Mouse (Mus musculus): ENCODE measurements around the gene Nhsl1. TPM values are rescaled to one million over a fixed set of nuclear protein-coding genes. Genes with fewer than 3 reads are reported as not detected.

The Nhsl1 gene
- total RNA-seq (2015; ENCODE audit: low replicate concordance), result under 0.01 TPM in 1 of 2 replicates, not detected in the other
- not detected in 2 replicates for total RNA-seq (2017; ENCODE audit: low replicate concordance)

- no peak for ATAC-seq (replicated peaks; ENCODE audit: low FRiP score, poor library complexity, severe bottlenecking)
Measured at GRCm38 (mm10) chr10:18318916-18319481, at the start of gene Nhsl1. Gene Nhsl1, plus strand, starts transcription at chr10:18318985.

GRCm38 (mm10) chr10:18276090-18276734, 42.6 kb upstream of the Nhsl1 start:
- ATAC-seq (replicated peaks; ENCODE audit: low FRiP score, poor library complexity, severe bottlenecking), result no peak

GRCm38 (mm10) chr10:18283991-18284390, 34.8 kb upstream of the Nhsl1 start:
- no peak for ATAC-seq (replicated peaks; ENCODE audit: low FRiP score, poor library complexity, severe bottlenecking)

- no peak for ATAC-seq (replicated peaks; ENCODE audit: low FRiP score, poor library complexity, severe bottlenecking)
Measured at GRCm38 (mm10) chr10:18289512-18289911, 29.3 kb upstream of the Nhsl1 start.

- no peak for ATAC-seq (replicated peaks; ENCODE audit: low FRiP score, poor library complexity, severe bottlenecking)
Measured at GRCm38 (mm10) chr10:18305106-18305505, 13.7 kb upstream of the Nhsl1 start.

GRCm38 (mm10) chr10:18315071-18315470, 3.7 kb upstream of the Nhsl1 start:
- no peak for ATAC-seq (replicated peaks; ENCODE audit: low FRiP score, poor library complexity, severe bottlenecking)

- ATAC-seq (replicated peaks; ENCODE audit: low FRiP score, poor library complexity, severe bottlenecking), result no peak
Measured at GRCm38 (mm10) chr10:18317521-18317920, 1.3 kb upstream of the Nhsl1 start.

- no peak for ATAC-seq (replicated peaks; ENCODE audit: low FRiP score, poor library complexity, severe bottlenecking)
Measured at GRCm38 (mm10) chr10:18317961-18318915, 547 bp upstream of the Nhsl1 start.

GRCm38 (mm10) chr10:18319691-18320090, 906 bp downstream of the Nhsl1 start:
- no peak for ATAC-seq (replicated peaks; ENCODE audit: low FRiP score, poor library complexity, severe bottlenecking)

- ATAC-seq (replicated peaks; ENCODE audit: low FRiP score, poor library complexity, severe bottlenecking), result no peak
Measured at GRCm38 (mm10) chr10:18321861-18322260, 3.1 kb downstream of the Nhsl1 start.

- ATAC-seq (replicated peaks; ENCODE audit: low FRiP score, poor library complexity, severe bottlenecking), result no peak
Measured at GRCm38 (mm10) chr10:18323701-18324100, 4.9 kb downstream of the Nhsl1 start.

GRCm38 (mm10) chr10:18328331-18328908, 9.6 kb downstream of the Nhsl1 start:
- no peak for ATAC-seq (replicated peaks; ENCODE audit: low FRiP score, poor library complexity, severe bottlenecking)

GRCm38 (mm10) chr10:18329096-18330038, 10.6 kb downstream of the Nhsl1 start:
- no peak for ATAC-seq (replicated peaks; ENCODE audit: low FRiP score, poor library complexity, severe bottlenecking)

GRCm38 (mm10) chr10:18330445-18330844, 11.7 kb downstream of the Nhsl1 start:
- ATAC-seq (replicated peaks; ENCODE audit: low FRiP score, poor library complexity, severe bottlenecking), result no peak

GRCm38 (mm10) chr10:18333575-18333974, 14.8 kb downstream of the Nhsl1 start:
- no peak for ATAC-seq (replicated peaks; ENCODE audit: low FRiP score, poor library complexity, severe bottlenecking)

- ATAC-seq (replicated peaks; ENCODE audit: low FRiP score, poor library complexity, severe bottlenecking), result no peak
Measured at GRCm38 (mm10) chr10:18334176-18334575, 15.4 kb downstream of the Nhsl1 start.

- no peak for ATAC-seq (replicated peaks; ENCODE audit: low FRiP score, poor library complexity, severe bottlenecking)
Measured at GRCm38 (mm10) chr10:18334734-18335133, 15.9 kb downstream of the Nhsl1 start.

GRCm38 (mm10) chr10:18337725-18338124, 18.9 kb downstream of the Nhsl1 start:
- ATAC-seq (replicated peaks; ENCODE audit: low FRiP score, poor library complexity, severe bottlenecking), result no peak

- no peak for ATAC-seq (replicated peaks; ENCODE audit: low FRiP score, poor library complexity, severe bottlenecking)
Measured at GRCm38 (mm10) chr10:18339386-18339785, 20.6 kb downstream of the Nhsl1 start.

Measured in erythroid progenitor cell, adult 5-6 weeks (primary cell).